Mouse (Mus musculus): ENCODE results near the gene Dnaaf1.

- TF ChIP-seq POLR2A (IDR thresholded peaks at IDR 0.05; ENCODE audit: insufficient read depth, low read depth, low read length) (no peak), CTCF (IDR thresholded peaks at IDR 0.05; ENCODE audit: insufficient read depth, low read depth, low read length) (no peak)
These were observed 17.0 kb upstream of the Dnaaf1 start for GRCm38 (mm10) chr8:119557821-119558602.
